Mouse (Mus musculus) megakaryocyte, embryonic 14.5 days (primary cell): ENCODE data around the gene Lgi4.

Experiments used
- FLI1 ChIP-seq: IDR thresholded peaks from 2 replicates; pipeline ENCODE4 v1.6.1; 2012; ENCODE audit warnings: low read length, inconsistent platforms, mixed read lengths
- GATA1 ChIP-seq: IDR thresholded peaks from 3 replicates; pipeline ENCODE4 v1.6.1; 2012; ENCODE audit warnings: mixed read lengths, low read length, inconsistent platforms, borderline replicate concordance

DNA sequence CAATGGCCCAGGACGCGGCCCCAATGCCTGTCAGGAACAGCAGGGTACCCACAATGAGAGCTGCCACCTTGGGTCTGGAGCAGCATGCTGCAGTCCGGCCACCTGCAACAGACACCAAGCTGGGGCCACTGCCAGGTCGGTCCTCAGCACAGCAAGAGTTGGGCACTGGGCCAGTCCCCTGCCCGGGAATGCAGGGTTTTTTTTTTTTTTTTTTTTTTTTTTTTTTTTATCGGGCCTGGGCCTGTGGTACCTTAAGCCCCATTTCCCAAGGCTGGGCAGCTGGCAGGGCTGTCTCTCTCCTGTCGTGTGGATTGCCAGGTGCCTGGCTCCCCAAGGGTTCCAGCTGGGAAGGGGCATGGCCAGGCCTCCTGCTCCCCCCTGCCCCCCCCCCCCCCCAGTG, 49.9 kb downstream of the Lgi4 start:
- TF ChIP-seq GATA1 (no peak), FLI1 (no peak)
